Mouse (Mus musculus) embryo, embryonic 10 days (tissue): ENCODE data around the gene Ank.

Experiments
- DNase-seq: peaks from one replicate; pipeline ENCODE4 v3.0.0-alpha.2; 2015; ENCODE audit warnings: low spot score

Ank gene

GRCm38 (mm10) chr15:27537519-27538223 is 71.2 kb downstream of the Ank start:
- DNase-seq, result no peak

DNA sequence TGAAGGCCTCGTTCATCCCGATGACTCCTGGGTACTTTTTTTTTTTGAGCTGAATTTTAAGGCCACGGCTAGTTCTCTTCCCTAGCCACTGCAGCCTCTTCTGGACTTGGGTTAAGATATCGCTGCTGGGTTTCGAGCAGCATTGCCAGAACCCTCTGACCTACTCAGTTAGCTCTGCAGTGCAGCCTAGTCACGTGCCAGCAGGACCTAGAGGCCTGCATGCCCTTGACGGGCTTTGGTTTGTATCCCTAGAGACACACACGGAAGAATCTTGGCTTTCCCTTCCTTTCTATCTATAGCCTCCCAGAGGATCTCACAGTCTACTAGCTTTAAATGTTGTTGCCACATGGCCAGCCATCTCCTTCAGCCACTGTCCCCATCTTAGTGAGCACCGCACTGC is 73.3 kb downstream of the Ank start:
- DNase-seq, result no peak

DNA sequence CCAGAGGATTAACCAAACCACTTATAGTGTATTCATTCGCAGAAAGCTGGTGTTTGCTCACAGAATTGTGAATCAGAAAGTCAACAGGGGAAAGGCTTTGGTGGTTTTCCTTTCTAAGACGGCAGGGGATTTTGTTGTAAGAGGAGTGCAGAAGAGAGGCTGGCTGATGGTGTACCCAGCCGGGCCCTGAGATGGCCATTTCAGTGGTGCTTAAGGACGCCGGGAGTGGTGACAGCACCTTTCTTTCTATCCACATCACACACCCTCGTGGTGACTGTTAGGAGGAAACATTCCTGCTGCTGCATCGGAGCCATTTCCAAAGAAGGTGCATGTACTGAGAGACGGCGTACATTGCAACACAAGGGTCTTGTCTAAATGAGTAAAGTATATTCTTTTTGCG is 78.7 kb downstream of the Ank start:
- no peak for DNase-seq

DNA sequence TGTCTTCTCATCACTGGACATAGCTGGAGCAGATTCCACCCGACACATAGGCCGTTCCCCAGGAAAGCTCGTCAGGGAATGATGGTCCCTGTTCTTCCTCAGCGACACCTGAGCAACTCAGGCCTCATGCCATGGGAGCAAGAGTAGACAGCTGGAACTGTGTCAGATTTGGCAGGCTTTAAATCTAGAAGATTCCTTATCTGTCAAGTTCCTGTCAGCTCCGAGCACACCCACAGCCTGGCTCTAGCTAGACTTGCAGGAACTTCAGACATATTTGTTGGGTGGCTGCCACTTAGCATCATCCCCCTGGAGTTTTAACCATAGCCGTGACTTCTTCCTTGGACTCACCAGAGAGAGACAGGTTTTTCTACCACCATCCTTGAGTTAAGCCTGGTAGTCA is 81.6 kb downstream of the Ank start:
- no peak for DNase-seq

DNA sequence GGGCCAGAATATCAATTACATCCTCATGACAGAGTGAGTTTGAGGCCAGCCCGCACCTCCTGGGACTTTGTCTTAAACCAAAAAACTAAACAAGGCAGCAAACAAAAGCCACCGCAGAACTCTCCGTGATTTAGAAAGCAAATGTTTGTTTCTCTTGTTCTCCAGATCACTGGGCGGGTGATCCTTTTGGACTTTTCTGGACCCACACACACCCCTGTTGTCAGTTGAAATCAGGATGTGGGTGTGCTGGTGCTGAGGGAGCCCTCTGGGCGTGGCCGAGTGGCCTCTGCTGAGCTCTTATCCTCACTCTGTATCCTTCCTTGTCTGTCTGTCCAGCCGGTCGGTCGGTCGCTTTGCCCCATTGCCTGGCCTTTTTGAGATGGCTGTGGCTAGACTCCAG is 82.6 kb downstream of the Ank start:
- no peak for DNase-seq

DNA sequence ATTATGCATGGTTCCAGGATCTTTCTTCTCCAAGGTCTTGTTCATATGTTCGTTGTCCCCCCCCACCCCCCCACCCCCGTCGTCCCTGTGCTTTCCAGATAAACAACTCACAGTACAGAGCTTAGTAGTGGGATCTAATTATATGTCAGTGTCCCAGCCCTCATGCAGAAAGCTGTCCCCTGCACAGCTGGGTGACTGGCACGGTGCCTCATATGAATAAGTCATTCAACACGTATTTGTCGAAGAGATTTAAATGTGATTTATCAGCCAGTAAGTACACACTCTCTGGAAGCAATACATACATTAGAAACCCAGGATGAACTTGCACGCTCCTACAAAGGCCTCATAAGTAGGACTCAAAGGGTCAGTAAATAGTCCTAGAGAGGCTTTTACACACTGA is 83.4 kb downstream of the Ank start:
- DNase-seq, result no peak

DNA sequence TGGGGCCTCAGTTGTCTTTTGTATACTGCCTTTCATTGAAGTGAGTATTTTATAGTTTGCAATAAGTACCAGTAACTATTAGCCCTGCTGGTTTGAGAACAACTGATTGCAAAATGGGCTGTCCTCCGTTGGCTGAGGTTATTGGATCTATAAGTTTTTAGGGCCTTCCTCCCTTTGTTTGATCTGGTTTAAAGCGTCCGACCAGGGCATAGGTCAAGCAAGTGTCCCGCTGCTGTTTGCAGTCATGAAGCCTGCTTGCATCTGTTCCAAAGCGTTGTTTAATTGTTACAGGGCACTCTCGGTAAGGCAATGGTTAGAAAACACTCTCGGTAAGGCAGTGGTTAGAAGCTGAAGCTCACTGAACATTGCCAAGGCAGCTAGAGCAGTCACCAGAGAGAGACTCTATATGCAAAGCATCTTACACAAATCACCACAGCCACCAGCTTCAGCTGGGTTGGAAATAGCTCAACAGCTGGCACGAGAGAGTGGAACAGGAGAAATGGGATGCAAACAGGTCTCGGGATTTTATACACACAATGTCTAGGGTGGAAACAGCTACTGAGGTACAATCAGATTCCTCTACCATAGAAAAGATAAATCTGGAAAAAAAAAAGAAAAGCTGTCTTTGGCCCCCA is 84.0 kb downstream of the Ank start:
- DNase-seq, result no peak

GRCm38 (mm10) chr15:27551117-27552114 is 84.9 kb downstream of the Ank start:
- no peak for DNase-seq

- DNase-seq, result no peak
Observed at GRCm38 (mm10) chr15:27552129-27552700, 85.7 kb downstream of the Ank start.

GRCm38 (mm10) chr15:27553554-27553953 is 87.1 kb downstream of the Ank start:
- no peak for DNase-seq

DNA sequence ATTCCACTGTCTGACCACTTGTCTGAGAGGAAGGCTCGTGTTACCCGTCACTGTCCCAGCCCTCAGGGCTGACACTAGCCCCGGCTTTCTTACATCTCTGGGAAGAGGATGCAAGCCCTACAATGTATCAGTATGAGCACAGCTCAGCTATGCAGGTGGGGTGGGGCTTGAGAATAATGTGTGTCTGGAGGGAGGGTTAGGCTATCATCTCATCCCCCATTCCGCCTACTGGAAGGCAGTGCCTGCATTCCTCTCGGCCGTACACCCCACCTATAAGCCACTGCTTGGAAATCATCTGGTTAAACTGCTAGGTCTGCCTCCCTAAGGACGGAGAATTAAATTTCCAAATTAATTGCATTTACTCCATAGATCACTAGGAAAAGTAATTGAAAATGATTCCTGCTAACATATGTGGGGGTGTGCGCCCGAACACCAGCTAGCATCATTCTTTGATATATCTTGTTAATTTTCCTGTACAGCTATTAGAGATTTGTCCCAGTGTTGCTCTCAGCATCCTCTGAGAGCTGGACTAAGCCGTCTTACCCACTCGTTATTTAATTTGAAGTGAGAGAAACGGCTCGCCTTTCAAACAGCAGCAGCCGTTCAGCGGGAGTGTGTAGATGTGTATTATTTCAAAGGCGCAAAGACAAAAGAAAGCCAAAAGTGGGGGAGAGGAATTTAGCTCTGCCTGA is 92.1 kb downstream of the Ank start:
- no peak for DNase-seq

- no peak for DNase-seq
Observed at GRCm38 (mm10) chr15:27560315-27560714, 93.8 kb downstream of the Ank start.

DNA sequence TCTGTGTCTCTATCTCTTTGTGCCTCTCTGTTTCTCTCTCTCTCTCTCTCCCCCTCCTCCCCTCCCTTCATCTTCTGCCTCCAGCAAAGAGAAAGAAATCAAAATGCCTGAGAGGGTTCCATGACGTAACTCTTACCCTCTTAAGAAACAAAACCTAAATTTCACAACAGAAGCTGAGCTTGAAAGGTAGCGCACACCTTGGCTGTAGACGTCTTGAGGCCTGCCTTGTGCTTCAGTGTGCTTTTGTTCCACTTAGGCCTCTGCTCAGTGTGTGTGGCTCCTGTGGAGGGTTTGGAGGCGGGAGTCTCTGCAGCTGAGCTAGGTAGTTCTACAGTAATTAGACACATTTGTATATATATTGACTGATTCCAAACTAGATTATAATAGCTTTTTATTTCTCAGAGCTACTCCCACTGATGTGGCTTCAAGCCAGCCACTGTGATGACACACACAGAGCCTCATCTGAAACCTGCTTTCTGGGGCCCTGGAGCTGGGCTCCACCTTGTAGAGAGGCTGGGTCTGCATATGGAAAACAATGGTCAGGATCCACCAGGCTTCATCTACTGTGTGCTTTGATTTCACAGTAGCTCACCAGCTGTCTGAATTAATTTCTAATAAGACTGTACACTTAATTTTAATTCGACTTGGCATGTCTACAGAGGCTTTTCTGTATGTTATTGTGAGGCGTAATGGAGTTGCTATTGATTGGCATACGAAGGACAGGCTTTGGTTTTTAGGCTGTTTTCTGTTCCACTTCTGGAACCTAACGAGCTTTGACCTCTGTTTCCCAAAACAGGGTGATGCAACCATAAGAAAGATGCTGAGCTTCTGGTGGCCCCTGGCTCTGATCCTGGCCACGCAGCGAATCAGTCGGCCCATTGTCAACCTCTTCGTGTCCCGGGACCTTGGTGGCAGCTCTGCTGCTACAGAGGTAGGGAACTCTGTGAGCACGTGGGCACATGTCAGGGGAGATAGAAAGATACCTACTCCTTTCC is 97.9 kb downstream of the Ank start:
- DNase-seq, result no peak

DNA sequence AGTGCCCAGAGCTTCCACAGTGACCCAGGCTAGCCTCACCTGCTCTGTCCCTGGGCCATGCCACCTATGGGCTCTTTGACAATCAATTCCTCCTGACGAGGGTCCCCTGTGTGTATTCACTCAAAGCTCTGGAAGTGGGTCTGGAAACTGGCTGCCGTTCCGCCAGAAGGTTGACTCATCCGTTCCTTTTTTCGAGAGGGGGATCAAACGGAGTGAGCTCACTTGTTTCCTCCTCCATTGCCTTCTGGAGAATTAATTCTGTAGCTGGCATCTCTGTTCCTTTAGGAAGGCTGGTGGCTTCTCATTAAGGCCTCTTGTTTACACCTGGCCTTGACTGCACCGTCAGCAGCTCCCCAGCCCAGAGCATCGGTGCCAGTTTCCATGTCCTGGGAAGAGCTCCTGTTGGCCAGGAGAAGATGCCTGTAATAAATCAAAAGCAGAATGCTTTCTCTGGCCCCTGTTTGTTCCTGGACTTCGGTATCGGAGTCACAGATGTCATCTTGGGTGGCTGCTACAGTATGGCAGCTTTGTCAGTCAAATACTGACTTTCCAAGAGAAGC is 99.2 kb downstream of the Ank start:
- DNase-seq, result no peak

DNA sequence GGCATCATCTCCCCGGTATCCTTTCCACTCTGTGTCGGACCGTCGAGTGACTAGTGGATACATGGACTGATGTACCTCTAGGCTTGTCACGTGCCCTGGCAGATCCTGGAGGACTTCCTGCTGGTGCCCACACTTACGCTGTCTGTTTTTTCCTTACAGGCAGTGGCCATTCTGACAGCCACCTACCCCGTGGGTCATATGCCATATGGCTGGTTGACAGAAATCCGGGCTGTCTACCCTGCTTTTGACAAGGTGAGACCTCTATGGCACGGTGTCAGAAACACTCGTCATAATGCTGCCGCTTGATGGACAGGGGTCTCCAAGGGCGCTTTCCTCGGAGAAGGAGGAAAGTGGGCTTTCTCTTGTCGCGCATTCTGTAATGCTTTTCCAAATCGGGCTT is 100.9 kb downstream of the Ank start:
- DNase-seq, result no peak

DNA sequence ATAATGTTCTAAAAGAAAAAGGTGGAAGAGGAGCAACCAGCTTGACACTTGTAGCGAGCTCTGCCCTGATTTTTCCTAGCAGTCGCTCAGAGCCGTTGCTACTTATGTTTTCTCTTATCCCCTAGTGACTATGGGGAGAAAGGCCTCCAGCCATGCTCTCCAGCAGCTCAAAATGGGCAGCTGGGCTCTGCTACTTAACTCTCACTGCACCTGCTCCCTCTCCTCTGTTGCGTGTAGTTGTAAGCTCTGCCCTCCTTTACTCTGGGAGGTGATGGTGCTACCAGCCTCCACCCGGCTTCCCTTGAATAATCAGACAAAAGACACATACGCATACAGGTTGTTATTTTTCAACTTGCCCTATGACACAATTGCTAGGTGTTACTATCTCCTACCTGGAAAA is 101.9 kb downstream of the Ank start:
- DNase-seq, result no peak

- DNase-seq, result no peak
Observed at GRCm38 (mm10) chr15:27569924-27570323, 103.4 kb downstream of the Ank start.

GRCm38 (mm10) chr15:27570385-27570784 is 103.9 kb downstream of the Ank start:
- DNase-seq, result no peak

GRCm38 (mm10) chr15:27571179-27571578 is 104.7 kb downstream of the Ank start:
- no peak for DNase-seq
